Mouse (Mus musculus) yolk sac, embryonic 10.5 days (tissue): ENCODE measurements around the gene Npas3.

Experiments
- DNase-seq: peaks from one replicate; pipeline ENCODE4 v3.0.0-alpha.2; 2017; ENCODE audit warnings: low spot score

Gene Npas3

DNA sequence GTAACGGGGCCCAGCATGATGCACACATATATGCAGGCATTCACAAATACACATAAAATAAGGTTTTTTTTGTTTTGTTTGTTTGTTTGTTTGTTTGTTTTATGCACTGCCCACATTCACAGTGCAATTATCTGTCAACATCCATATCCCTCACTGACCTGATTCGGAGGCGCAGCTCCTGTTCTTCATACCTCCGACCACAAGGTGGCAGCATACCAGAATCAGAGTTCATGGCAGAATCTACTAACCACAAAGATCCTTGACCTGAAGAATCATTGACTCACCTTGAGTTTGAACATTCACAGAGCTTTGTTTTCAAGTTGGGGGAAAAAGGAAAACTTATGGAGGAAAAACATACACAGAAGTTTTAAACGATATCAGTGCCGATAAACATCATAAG, 743.9 kb downstream of the Npas3 start:
- no peak for DNase-seq

DNA sequence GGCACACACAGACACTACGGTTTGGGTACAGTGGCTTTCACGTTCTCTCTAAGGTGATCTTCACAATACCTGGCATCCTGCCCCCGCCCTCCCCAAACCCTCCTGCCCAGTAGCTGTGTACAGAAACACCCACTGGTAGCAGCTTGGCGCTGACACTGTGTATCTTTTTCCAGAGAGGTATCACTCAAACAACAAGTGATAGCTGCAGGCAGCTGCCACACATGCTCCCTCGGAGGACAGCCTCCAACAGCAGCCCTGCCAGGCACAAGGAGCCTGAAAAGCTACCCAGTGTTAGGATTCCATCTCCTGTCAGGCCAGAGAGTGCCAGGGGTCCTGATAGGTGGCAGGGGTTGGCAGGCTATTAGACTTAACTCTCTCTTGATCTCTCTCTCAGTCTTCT, 747.2 kb downstream of the Npas3 start:
- no peak for DNase-seq

DNA sequence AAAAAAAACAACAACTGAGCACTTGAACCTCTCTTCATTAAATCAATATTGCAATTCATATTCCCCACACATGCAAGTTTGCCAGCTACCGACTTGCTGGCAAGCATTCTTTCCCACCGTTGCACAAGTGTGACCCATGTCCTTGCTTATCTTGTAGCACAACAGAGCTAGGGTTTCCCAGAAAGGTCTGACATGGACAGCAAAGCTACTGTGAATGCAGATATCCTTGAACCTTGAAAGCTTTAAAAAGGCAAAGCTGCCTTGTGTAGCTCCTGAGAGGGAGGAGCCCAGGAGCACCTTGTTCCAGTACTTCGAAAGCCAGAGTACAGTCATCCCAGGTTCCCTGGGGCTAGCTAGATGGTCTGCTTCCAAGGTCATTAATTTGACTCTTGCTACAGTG, 748.7 kb downstream of the Npas3 start:
- no peak for DNase-seq

DNA sequence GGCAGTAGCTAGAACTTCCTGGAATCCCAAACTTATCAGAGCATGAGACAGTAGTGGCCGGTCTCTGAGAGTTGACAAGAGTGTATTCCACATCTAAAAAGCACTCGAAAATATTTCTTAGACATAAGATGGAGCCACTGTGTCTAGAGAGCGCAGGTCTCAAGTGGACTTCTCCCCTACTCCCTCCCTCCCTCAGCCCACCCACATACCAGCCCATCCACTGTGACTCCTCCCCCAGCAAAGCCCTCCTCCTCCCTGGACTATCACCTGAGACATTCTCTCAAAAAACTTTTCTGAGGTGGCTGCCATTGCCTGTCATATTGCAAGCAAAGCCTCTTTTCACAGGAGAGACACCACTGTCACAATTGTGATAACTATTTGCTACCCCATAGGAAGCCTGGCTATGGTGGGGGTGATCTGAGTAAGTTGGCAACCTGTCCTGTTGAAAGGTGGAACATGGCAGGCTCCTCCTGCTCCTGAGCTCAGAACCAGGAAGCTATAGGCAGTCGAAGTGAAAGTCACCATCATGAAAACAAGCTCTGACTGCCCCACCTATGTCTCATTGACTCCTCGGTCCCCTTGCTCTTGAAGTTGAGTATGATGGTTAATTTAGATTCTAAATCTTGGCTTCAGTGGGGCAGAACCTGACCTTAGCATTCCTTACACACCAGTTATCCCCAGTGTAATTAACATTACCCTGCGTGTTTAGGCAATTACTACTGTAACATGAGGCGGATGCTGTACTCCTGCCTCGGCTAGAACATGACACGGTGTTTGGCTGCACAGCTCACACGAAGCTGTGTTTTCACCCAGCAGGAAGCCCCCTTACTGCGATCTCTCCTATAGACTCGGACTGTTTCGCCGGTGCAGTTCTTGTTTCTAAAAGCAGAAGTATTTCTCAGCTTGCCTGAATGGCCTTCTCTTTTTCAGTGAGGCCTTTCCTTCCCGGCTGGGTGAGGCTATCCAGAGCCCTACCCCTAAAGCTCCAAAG, 751.5 kb downstream of the Npas3 start:
- DNase-seq, result no peak

DNA sequence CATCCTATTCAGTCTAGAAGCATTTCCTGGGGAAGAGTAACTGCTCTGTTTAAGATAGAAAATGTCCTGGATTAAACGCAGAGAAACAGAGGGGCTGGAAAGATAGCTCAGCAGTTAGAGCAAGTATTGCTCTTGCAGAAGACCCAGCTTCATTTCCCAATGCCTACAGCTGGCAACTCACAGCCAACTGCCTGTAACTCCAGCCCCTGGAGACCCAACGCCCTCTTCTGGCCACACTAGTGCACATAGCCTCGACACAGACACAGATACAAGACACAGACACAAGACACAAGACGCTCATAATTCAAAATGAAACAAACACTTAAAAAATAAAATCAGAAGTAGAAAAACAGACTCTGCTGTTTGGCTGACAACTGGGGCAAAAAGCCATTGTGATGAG, 754.0 kb downstream of the Npas3 start:
- no peak for DNase-seq

DNA sequence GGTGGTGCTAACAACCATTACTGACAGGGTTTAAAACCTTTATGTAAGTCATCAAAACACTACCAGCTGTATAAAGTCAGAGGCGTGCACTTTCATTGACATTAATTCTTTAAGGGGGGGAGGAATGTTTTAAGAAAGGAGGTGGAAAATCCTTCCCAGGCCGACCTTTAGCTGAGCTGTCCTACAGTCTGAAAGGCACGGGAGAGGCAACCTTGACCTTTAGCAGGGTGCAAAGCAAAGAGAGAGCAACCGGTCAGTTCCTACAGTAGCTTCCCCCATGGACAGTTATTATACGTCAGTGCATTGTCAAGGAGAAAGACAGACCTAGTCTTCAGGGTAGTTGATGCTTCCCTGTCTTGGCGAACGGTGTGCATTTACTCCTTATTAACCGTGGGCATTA, 756.1 kb downstream of the Npas3 start:
- DNase-seq, result no peak

DNA sequence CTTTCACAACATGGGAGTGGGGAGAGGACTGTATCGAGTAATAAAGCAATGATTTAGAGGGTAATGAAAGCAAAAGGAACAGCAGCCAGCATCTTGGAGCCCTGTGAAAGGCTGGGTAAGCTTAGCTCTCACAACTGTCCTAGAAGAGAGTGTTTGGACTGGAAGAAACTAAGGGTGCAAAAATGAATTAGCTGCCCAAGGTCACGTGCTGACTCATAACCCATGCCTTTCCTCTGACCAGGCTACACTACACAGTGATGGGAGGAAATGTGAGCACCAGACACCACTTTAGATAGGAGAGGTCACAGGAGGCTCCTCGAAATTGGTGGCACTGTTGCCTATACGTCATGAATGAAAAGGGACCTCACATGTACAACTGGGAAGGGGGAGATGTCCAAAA, 757.1 kb downstream of the Npas3 start:
- no peak for DNase-seq

DNA sequence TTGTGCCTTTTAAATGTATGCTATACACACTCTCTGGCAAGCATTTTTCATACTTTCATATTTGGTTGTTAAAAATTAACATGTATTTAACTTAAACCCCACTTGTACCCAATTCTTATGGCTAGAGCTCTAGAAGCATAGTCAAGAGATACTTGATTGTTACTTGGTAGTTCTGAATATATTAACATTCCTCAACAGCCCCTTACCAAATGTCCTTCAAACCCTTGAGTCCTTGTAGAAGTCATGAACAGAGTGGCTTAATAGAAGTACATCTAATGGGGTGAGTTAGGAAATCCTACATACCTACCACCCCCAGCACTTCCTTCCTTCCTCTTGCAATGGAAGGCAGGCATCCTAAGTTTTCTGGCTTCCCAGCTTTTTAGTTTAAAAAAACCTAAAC, 766.8 kb downstream of the Npas3 start:
- DNase-seq, result no peak

DNA sequence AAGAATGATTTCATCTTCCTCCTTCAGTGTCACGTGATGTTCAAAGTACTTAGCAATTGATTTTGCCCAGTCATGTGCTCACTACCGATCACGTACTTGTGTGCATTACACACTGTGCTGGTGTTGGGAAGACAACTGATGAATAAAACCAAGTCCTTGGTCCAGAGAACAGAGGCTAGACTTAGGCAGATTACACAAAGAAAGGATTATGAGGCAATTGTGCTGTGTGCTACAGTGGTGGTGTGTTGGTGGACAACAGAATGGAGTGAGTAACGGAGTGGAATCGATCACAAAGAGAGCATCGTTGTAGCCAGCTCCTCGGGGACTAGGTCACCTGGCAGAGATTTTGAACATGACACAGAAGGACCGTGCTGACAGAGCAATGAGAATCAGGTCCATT, 769.5 kb downstream of the Npas3 start:
- no peak for DNase-seq

DNA sequence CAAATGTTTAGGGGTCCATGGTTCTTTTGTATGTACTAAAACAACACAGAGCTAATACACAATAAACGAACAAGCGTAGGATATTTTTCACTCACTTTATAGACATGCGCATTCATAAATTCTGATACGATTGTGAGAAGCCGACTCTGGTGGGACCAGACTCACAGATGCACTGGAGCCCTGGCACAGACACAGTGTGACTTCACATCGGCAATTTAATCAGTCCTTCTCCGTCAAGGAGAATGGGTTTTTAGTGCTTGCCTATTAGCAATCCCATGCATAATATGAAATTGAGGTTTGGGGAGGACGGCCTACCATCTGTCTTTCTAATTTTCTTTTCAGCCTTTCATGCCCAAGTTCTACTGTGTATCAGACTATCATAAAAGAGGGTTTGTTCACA, 771.5 kb downstream of the Npas3 start:
- no peak for DNase-seq

DNA sequence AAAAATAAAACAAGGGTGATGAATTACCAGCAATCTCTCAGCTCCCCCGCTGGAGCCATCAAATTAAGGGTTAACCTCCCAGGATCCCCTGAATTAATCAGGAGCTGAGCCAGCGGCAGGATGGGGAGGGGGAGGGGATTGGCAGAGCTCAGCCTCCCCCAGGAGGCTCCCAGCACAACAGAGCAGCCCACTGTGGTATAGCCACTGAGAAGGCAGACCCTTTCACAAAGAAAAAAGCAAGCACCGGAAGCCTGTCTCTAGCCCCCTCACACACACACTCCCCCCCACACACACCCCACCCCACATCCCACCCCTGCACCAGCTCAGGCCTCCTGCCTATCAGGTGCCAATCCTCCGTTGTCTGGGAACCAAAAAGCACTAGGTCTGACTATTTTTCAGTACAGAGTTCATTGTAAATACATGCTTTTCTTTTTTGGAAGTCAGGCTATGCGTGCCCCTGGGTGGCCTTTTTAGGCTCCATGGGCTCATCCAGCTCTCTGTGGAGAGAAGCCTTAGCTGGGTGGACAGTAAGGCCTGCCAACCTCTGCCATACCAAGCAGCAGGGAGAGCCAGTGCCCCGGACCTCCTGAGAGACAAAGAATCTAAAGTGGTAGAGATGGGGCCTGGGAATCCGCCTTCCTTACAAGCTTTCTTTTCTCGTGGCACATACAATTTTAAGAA, 786.3 kb downstream of the Npas3 start:
- no peak for DNase-seq

DNA sequence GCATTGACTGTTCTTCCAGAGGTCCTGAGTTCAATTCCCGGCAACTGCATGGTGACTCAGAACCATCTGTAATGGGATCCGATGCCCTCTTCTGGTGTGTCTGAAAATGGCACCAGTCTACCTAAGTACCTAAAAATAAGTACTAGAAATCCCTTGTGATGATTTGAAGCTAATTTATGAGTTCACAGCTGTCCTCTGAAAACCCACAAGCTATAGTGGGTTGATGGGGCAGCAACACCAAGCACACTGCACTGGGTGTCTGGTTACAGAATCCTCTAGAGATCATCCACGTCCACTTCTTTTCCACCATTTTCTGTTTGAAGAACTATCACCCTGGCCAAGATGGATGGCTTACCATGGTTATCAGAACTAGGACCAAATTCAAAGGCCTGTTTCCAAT, 789.1 kb downstream of the Npas3 start:
- no peak for DNase-seq

DNA sequence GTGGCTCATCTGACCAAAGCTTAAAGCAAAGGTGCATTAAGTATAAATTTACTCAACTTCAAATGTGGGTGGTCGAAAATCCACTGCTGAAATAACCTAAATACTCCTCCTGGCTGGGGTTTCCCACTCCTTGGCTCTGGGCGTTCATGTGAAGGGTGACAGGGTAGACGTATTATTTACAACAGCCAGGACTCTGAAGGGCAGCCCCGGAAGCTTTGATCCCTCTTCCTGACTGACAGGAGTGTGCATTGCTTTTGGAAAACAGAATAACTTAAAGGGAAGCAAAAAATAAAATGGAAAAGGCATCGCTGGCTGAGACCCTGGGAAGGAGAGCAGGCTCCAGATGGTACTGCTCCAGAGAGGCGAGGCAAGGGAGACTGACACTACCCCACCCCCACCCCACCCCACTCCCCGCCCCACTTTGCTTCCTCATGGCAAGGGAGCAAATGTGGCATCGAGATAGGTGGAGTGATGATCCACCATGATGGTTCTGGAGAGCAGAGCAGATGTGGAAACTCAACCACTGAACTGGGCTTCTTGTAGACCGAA, 794.6 kb downstream of the Npas3 start:
- DNase-seq, result no peak

DNA sequence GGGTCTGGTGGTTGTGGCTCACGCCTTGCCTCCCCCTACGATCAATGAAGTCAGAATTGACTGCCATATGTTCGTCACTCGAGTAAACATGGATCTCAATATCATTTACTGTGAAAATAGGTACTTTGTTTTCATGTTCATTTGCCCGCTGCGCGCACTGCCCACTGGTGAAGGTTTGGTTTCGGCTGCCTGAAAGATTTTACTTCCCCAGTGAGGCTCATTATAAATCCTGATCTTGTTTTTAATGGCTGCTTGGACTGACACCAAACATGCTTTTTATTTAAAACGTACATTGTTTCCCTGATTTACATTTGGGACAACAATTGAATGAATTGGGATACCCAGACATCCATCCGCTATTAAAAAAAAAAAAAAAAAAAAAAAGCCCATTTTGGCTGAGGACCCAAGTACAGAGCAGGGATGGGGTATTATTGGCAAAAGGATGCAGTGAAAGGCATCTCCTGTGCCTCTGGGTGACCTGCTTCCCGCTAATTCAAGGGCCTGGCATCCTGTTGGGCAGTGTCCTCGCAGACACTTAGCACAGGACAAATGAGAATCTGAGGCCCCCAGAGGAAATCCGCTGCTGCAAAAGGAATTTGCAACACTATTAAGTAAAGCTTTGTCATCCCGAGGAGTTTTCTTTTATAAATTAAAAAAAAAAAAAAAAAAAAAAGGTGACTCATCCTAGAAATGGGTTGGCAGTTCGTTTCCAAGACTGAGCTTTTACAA, 796.3 kb downstream of the Npas3 start:
- no peak for DNase-seq

DNA sequence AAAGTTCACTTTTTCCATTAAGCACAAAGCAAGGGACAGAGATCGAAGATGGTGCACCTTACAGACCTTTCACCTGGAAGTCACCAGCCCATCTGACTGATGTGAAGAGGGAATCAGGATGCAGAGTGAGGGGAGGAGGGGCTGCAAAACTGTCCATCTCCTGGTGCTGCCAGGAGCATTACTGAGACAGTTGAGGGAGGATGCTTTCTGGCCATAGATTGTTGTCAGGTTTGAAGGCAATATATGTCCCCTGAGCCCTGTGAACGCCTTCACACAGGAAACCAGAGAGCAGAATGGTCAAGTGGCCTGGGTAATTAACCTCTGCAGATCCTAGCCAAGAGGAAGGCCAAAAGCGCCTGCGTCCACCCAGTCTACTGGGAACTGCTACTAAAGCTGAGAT, 796.9 kb downstream of the Npas3 start:
- DNase-seq, result no peak

DNA sequence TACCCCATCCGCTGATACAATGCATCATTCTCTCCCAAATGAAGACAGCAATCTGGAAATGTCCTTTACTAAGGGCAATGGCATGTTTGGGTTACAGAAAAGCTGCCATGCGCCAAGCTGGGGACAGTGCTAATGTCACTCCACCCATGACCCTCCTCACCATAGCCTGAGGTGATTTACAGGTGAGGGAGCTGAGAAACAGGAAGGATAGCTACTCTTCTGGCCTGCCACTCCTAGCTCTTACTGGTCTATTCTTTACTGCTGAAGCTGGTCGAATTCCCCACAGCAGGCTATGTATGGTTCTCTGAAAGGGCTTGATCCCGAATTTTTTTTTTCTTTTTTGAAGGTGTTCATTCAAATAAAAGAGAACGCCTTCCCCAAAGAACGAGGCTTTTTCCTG, 798.3 kb downstream of the Npas3 start:
- no peak for DNase-seq

DNA sequence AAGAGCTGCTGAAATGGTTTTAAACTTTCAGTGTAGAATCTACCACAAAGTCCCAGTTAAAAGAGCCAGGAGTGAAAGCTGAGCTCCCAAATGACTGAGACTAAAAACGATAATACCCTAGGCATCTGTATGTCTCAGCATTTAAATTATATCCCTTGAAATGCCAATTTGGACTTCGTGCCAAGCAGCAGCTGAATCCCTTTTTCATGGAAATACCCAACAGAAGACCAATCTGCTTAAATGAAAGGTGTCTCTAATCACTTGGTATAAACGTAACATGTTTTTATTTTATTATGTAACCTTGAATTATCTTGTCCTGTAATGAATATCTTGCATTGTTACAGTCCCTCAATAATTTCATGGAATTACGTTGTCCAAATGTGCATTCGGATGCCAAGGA, 799.6 kb downstream of the Npas3 start:
- no peak for DNase-seq

DNA sequence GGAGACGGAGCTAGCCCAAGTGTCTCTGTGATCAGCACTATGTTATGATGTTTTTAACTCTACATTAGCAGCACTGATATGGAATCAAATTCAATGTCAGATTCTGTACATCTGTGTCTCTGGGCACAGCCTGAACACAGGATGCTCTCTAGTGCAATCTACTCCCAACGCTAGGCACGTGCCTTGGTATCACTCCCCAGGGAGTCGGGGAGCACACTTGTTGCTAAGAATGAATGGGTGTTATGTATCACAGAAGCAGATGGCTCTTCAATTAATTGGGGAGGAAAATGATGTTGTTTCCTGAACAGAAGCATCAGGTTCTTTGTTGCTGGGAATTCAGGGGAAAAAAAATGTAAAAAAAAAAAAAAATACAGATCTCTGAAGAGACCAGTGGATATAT, 801.4 kb downstream of the Npas3 start:
- DNase-seq, result no peak

DNA sequence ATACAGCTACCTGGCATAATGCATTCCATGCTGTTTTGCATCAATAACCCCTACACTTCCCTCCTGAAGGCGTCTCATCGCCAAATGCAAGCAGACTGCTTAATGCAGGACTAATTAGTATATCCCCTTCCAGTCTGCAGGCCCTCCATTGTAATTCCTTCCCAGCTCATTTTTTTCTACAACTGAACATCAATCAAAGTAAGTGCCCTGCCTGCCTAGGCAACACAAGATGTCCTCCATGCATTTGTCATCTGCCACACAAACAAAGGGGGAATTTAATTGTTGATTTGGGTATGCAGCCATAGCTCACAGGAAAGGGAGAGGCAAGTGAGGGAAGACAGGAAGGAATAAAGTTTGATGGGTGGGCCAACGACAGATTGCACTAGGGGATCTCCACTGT, 804.5 kb downstream of the Npas3 start:
- no peak for DNase-seq

DNA sequence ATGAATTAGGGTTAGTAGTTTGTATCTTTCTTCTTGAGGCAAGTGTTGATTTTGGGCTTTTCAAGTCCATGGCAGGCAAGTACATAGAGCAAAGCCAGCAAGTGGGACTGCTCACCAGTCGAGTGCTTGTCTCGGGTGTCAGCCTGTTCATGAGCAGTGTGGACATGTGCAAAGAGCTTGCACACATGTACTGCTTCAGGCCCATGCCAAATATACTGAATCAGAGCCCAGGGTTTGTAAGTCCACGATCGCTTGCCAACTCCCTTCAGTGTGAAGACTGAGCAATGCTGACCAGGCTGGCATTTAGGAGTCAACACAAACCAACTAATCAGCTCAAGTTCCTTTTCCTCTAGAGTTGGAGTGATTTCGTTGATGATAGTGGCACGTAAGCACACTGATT, 805.1 kb downstream of the Npas3 start:
- DNase-seq, result no peak

DNA sequence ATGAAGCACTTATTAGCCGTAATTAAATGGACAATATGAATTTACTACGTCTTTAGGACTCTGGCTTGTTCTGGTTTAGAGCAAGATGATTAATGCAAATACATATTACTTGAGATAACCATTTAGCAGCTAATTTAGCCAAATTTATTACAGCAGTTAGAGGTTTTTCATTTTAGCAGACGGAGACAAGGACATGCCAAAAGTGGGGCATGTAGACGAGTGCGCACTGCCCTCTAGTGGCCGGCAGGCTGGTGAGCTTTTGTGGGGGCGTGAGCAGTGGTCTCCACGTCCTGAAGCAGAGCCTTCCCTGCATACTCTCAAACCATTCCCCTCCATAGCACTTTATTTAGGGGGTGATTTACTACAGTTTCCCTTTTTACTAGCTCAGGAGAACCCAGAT, 812.3 kb downstream of the Npas3 start:
- DNase-seq, result peak; percentile 46

DNA sequence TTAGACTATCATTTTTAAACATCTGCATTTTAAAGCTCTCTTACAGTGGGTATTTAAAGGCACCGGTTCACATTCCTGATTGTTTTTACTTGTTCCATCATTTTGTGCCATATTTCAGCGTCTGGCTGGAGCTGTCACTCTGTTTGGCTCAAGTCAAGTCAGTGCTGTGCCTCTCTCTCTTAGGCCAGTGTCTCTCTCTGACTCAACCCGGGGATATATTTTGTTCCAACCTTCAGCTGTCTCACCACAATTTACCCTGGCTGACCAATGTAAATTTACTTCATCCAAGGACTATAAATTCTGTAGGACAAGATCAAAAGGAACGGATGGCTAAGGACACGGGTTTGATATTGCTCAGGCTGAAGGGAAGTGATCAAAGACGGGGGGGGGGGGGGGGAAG, 812.7 kb downstream of the Npas3 start:
- DNase-seq, result no peak

DNA sequence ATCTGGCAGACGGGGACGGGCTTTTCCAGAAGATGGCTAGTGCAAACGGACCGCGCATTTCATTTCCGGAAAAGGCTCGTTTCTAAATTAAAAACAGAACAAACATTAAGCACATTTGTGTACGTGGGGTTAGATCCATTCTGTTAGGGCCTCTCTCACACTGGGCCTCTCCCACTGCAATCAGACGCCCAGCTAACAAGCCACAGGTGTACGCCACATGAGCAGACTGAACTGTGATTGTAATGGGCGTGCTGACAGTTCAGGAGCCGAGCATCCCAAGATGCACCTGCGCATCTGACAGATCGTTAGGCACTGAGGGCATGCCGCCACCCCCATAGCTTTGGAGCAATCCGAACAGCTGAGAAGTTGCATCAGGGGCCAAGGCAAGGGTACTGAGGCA, 816.5 kb downstream of the Npas3 start:
- DNase-seq, result no peak
